Mouse (Mus musculus) liver, embryonic 11.5 days (tissue): Measurements from ENCODE around the gene Evx2. TPM values are rescaled to one million over a fixed set of nuclear protein-coding genes. Genes with fewer than 3 reads are reported as not detected.

ENCODE experiments used
- ATAC-seq: fragments of 200-750 bp; cut with Nextera tagmentation; replicated peaks from 2 replicates; pipeline ENCODE4 v1.8.0; 2017; ENCODE audit warnings: moderate number of reproducible peaks, mild to moderate bottlenecking, moderate TSS enrichment, moderate library complexity; ENCODE audit not compliant: low FRiP score
- DNase-seq: peaks from one replicate; pipeline ENCODE4 v3.0.0-alpha.2; 2017; ENCODE audit warnings: low spot score
- H3K27ac ChIP-seq: fragments of 300-500 bp; sonication (generic); 2 replicates; pipeline ENCODE4 v1.5.1; 2014; ENCODE audit warnings: mild to moderate bottlenecking, low read depth, low read length, control low read depth
- H3K27me3 ChIP-seq: fragments of 300-500 bp; sonication (generic); replicated peaks from 2 replicates; pipeline ENCODE4 v1.6.1; 2014; ENCODE audit warnings: low read length, mixed read lengths; ENCODE audit not compliant: control insufficient read depth, insufficient read depth
- H3K36me3 ChIP-seq: fragments of 300-500 bp; sonication (generic); 2 replicates; pipeline ENCODE4 v1.6.1; 2014; ENCODE audit warnings: mild to moderate bottlenecking, low read length, moderate library complexity, mixed read lengths; ENCODE audit not compliant: control insufficient read depth, insufficient read depth
- H3K4me1 ChIP-seq: fragments of 300-500 bp; sonication (generic); replicated peaks from 2 replicates; pipeline ENCODE4 v1.6.1; 2014; ENCODE audit warnings: low read length, mixed read lengths; ENCODE audit not compliant: control insufficient read depth, insufficient read depth
- H3K4me2 ChIP-seq: fragments of 300-500 bp; sonication (generic); 2 replicates; pipeline ENCODE4 v1.6.1; 2014; ENCODE audit warnings: mild to moderate bottlenecking, control low read depth, moderate library complexity
- H3K4me3 ChIP-seq: fragments of 300-500 bp; sonication (generic); 2 replicates; pipeline ENCODE4 v1.5.1; 2014; ENCODE audit warnings: low read depth, low read length, control low read depth
- H3K9ac ChIP-seq: fragments of 300-500 bp; sonication (generic); 2 replicates; pipeline ENCODE4 v1.6.1; 2014; ENCODE audit warnings: low read depth, low read length, control low read depth
- H3K9me3 ChIP-seq: fragments of 300-500 bp; sonication (generic); 2 replicates; pipeline ENCODE4 v1.6.1; 2016; ENCODE audit warnings: low read length, inconsistent platforms, mixed read lengths; ENCODE audit not compliant: control insufficient read depth
- WGBS: fragments of 180-500 bp; shearing (Covaris S2); extraction: QIAGEN DNeasy Blood & Tissue Kit; methylation state at CpG from one replicate; pipeline ENCODE4 v1.1.7; 2014; 5-methylcytosine and 5-hydroxymethylcytosine counted together
- polyA plus RNA-seq: library from polyadenylated mRNA; unstranded; fragments of >200 nt; fragmentation: Nextera tagmentation; extraction: Ambion mirVana; gene quantifications from 2 replicates; pipeline ENCODE4 v1.2.1, GENCODE M21; 2014

Evx2 gene
- polyA plus RNA-seq, 1 experiment from 2014 or later = 0.12 TPM

DNA sequence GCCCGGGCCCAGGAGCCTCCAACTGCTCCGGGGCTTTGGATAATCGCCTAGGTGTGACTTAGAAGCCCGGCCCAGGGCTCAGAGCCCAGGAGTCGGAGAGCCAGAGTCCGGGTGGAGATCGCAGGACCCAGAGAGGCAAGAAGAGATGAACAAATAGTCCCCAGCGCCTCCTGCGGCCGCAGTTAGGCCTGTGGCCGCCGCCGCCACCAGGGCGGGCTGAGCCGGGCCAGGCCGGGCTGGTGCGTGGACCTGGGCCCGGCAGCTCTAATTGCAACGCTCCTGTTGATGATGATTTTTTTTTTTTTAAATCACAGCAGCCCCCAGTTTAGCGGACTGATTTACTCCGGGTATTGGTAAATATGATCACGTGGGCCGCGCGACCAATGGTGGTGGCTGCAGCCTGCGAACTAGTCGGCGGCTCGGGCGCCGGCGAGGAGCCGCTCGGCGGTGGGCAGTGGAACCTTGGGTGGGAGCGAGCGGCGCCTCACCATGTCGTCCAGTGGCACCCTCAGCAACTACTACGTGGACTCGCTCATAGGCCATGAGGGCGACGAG is 38.3 kb upstream of the Evx2 start, which contains the start of gene Hoxd9:
Hoxd9 (plus strand) TSS at position 161 of the 555 bp plus-strand sequence.
- peak within 1 kb of the TSS; percentile 50 for H3K4me2 ChIP-seq
- no peaks in the 10 kb centered on the region for H3K4me1 ChIP-seq
- no peak for ATAC-seq
- no peaks in the 10 kb centered on the region for H3K9me3 ChIP-seq
- under 1% methylated on average over 43 of the region's 43 CpGs for WGBS
- no peaks in the 10 kb centered on the region for H3K36me3 ChIP-seq
- peak within 1 kb of the TSS; percentile 36 for H3K4me3 ChIP-seq
- no peak within 1 kb of the TSS for H3K9ac ChIP-seq
- no peak within 1 kb of the TSS for H3K27ac ChIP-seq
- peaks cover 99% of the 10 kb centered on the region for H3K27me3 ChIP-seq
- peak; percentile 62 for DNase-seq

DNA sequence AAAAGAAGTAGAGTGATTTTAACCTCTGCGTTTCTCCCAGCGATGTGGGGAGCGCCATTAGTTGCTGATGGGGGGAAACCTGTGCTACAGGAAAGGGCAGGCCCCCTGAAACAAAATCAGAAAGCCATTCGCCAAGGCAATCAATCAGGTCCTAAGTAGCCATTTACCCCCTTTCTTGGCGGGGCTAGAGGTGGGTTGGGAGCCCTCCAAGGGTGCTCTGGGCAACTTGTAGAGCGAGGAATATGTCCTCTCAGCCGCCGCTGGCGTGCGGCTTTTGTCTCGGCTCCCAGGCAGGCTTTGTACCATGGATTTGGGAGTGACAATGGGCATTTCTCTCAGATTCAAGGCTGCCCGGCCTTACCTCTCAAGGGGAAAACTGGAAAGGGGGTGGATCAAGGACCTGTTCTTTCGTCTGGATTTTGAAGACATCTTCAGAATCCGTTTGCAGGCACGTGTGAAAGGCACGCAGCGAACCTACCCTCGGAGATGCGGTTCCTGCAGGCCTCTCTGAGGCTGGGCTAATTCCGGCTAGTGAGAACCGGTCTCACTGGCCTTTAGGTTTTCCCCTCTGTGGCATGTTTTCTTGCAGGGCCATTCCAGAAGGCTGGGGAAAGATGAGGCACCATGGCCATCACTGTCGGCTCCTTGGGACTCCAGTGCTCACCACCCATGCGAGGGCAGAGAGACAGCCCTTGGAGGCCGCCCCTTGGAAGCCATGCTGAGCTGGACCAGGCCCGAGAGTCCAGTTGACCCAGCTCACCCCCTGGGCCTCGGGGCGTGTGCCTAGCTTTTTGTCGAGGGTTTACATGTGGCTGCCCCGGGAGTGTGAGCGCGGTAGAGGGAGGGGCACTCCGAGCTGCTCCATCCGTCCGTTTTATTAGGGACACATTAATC is 37.3 kb upstream of the Evx2 start:
- no peaks in the 10 kb centered on the region for H3K4me1 ChIP-seq
- DNase-seq (peak; percentile 40), ATAC-seq (no peak)
- 4% methylated on average over 34 of the region's 34 CpGs for WGBS
- no peaks in the 10 kb centered on the region for H3K9me3 ChIP-seq
- H3K27ac ChIP-seq = no peak overlapping the region
- no peaks in the 10 kb centered on the region for H3K36me3 ChIP-seq
- H3K4me2 ChIP-seq = no peak overlapping the region
- H3K4me3 ChIP-seq = no peak overlapping the region
- no peak overlapping the region for H3K9ac ChIP-seq
- peaks cover 100% of the 10 kb centered on the region for H3K27me3 ChIP-seq

DNA sequence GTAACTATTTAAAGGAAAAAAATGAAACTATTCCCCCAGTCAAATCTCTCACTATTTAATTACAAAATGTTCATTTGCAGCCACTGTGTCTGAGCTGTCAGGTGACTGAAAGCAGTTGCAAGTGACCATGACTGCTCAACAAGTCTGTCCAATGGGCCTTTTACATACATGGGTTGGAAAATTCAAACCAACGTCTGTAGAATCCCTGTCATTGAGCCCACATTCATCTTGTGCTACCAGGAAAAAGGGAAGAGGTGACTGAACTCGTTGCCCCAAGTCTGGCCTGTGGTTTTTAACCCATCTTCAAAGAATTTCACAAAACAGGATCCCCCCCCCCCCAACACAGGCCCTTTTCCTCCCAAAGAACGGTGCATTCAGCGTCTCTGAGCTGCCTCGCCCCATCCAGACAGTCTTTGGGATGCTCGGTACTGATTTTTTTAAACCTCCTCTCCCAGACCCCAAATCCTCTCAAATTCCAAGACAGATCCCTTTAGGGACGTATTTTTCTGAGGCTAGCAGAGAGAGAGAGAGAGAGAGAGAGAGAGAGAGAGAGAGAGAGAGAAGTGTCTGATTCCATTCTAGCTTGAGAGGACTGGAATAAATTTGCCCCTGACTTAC is 36.6 kb upstream of the Evx2 start:
- peaks cover 100% of the 10 kb centered on the region for H3K27me3 ChIP-seq

DNA sequence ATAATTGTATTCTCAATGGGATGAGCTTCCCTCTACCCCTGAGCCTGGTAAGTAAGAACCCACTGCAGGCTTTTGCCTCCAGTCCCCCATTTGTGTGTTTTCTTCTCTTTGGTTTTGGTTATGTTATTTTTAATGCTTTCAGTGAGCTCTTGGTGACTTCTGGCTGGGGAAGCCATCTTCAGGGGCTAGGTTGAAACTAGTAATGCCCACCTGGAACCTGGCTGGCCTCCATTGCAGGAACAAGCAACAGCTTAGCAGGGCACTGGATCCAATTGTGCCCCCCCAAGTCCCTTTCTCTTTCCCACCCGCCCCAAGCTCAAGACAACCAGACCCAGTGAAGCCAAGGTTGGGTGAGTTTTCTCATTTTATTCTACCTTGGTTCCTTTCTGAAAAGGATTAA is 36.0 kb upstream of the Evx2 start:
- no peaks in the 10 kb centered on the region for H3K36me3 ChIP-seq
- DNase-seq (no peak), ATAC-seq (no peak)
- peaks cover 100% of the 10 kb centered on the region for H3K27me3 ChIP-seq
- no peak overlapping the region for H3K4me2 ChIP-seq
- H3K4me3 ChIP-seq = no peak overlapping the region
- no peak overlapping the region for H3K27ac ChIP-seq
- no peak overlapping the region for H3K9ac ChIP-seq
- H3K4me1 ChIP-seq = no peaks in the 10 kb centered on the region
- WGBS = 4% methylated on average over 1 of the region's 1 CpGs
- no peaks in the 10 kb centered on the region for H3K9me3 ChIP-seq

More for the DNA sequence above, 36.6 kb upstream of the Evx2 start:
- no peak overlapping the region for H3K4me2 ChIP-seq
- H3K9ac ChIP-seq = no peak overlapping the region
- H3K36me3 ChIP-seq = no peaks in the 10 kb centered on the region
- no peak overlapping the region for H3K27ac ChIP-seq
- WGBS = 10% methylated on average over 7 of the region's 7 CpGs
- H3K4me3 ChIP-seq = no peak overlapping the region
- ATAC-seq (no peak), DNase-seq (peak; percentile 30)
- H3K9me3 ChIP-seq = no peaks in the 10 kb centered on the region
- no peaks in the 10 kb centered on the region for H3K4me1 ChIP-seq

DNA sequence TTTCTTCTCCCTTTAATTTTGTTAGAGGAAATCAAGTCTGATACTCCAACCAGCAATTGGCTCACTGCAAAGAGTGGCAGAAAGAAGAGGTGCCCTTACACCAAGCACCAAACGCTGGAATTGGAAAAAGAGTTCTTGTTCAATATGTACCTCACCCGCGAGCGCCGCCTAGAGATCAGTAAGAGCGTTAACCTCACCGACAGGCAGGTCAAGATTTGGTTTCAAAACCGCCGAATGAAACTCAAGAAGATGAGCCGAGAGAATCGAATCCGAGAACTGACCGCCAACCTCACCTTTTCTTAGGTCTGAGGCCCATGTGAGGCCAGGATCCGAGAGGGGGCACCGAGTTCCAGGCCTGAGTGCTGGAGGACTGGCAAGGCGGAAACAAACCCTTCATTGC is 34.7 kb upstream of the Evx2 start:
- Histone ChIP-seq H3K4me3 (no peak overlapping the region), H3K9ac (no peak overlapping the region), H3K36me3 (no peaks in the 10 kb centered on the region), H3K9me3 (no peaks in the 10 kb centered on the region), H3K4me2 (no peak overlapping the region), H3K27ac (no peak overlapping the region), H3K27me3 (peaks cover 99% of the 10 kb centered on the region), H3K4me1 (no peaks in the 10 kb centered on the region)
- DNase-seq = peak; percentile 46
- ATAC-seq = no peak
- 2% methylated on average over 16 of the region's 16 CpGs for WGBS

DNA sequence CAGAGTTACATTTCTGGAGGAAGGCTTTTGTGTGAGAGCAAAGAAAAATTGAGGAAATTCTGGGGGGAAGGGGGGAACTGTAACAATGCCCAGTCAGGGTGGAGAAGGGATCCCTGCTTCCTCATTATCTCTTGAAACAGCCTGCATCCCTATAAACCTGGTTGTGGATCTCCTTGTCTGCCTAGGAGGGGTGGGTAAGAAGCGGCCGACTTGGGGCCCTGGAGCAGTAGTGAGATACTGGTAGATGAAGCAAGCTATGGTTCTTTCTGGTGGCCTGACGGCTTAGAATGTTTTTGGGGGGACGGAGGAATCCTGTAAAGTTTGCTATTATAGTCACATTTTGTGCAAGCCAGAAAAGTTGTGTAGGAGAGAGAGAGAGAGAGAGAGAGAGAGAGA is 34.1 kb upstream of the Evx2 start:
- DNase-seq = no peak
- 10% methylated on average over 4 of the region's 4 CpGs for WGBS

DNA sequence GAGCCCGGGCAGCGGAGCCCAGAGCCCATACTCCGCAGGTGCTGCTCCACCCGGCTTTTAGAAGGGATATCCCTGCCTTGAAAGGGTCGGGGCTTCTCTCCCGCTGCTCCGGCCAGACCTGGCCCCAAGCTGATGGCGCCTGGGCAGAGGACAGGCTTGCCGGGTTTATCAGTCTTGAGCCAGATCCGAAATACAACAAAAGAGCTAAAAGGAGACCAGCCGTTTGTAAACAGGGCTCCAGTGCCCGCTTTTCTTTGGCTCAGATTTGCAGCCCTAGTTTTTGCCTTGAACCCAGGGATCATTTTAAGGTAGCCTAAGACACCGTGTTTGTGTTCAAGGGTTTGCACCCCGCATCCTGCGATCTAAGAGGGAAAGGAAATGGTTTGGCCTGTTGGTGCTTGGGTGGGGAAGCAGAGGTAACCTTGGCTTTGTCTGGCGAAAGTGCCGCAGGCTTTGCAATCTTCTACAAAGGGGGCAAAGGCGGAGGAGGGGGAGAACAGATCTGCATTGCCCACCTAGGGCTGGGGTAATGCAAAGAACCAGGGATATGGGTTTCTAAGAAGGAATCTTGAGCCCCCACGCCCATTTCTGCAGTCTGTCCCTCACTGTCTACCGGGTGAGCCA is 33.6 kb upstream of the Evx2 start:
- no peak overlapping the region for H3K4me3 ChIP-seq
- no peak overlapping the region for H3K27ac ChIP-seq
- WGBS = 2% methylated on average over 20 of the region's 20 CpGs
- no peaks in the 10 kb centered on the region for H3K4me1 ChIP-seq
- peaks cover 99% of the 10 kb centered on the region for H3K27me3 ChIP-seq
- no peak overlapping the region for H3K9ac ChIP-seq
- H3K4me2 ChIP-seq = no peak overlapping the region
- ATAC-seq = no peak
- H3K36me3 ChIP-seq = no peaks in the 10 kb centered on the region
- DNase-seq = no peak
- H3K9me3 ChIP-seq = no peaks in the 10 kb centered on the region

More for the DNA sequence above, 34.1 kb upstream of the Evx2 start:
- Histone ChIP-seq H3K4me3 (no peak overlapping the region), H3K27me3 (peaks cover 99% of the 10 kb centered on the region), H3K36me3 (no peaks in the 10 kb centered on the region), H3K9ac (no peak overlapping the region), H3K4me2 (no peak overlapping the region), H3K9me3 (no peaks in the 10 kb centered on the region), H3K27ac (no peak overlapping the region), H3K4me1 (no peaks in the 10 kb centered on the region)
- no peak for ATAC-seq

DNA sequence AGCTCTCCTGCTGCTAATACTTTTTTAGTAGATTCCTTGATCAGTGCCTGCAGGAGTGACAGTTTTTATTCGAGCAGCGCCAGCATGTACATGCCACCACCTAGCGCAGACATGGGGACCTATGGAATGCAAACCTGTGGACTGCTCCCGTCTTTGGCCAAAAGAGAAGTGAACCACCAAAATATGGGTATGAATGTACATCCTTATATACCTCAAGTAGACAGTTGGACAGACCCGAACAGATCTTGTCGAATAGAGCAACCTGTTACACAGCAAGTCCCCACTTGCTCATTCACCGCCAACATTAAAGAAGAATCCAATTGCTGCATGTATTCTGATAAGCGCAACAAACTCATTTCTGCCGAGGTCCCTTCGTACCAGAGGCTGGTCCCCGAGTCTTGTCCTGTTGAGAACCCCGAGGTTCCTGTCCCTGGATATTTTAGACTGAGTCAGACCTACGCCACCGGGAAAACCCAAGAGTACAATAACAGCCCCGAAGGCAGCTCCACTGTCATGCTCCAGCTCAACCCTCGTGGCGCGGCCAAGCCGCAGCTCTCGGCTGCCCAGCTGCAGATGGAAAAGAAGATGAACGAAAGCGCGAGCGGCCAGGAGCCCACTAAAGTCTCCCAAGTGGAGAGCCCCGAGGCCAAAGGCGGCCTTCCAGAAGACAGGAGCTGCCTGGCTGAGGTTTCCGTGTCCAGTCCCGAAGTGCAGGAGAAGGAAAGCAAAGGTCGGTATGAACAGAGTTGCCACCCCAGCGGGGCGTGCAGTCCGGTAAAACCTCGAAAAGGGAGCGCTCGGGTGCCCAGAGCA is 32.8 kb upstream of the Evx2 start:
- H3K9ac ChIP-seq = no peak overlapping the region
- DNase-seq = no peak
- H3K27me3 ChIP-seq = peaks cover 99% of the 10 kb centered on the region
- no peaks in the 10 kb centered on the region for H3K36me3 ChIP-seq
- H3K4me3 ChIP-seq = no peak overlapping the region
- 5% methylated on average over 35 of the region's 35 CpGs for WGBS
- H3K4me2 ChIP-seq = no peak overlapping the region
- no peaks in the 10 kb centered on the region for H3K9me3 ChIP-seq
- H3K4me1 ChIP-seq = no peaks in the 10 kb centered on the region
- ATAC-seq = no peak
- no peak overlapping the region for H3K27ac ChIP-seq
